Mouse (Mus musculus): ENCODE data around the gene Ttll11.
A peak's percentile ranks its signal among the peaks of the same experiment; 100 is the strongest.

Gene Ttll11

DNA sequence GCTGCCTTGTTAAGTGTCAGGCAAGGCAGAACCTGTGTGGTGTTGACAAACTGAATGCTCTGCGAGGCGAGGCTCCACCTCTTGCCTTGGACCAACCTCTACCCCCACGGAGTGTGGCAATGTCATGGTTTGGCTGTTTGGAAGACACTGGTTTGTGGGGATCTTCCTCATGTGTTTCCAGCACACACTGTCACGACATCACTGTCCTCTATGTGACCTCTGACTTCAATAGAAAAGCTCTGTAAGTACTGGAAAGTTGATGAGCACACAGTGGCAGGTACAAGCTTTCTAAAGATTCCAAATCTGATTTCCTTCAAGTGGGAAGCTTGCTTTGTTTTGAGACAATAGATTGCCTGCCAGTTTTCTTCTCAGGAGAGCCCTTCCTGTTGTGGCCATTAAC lies 126.7 kb downstream of the Ttll11 start:
- DNase-seq (ENCODE audit: low spot score in 2 of 2), result no peak

DNA sequence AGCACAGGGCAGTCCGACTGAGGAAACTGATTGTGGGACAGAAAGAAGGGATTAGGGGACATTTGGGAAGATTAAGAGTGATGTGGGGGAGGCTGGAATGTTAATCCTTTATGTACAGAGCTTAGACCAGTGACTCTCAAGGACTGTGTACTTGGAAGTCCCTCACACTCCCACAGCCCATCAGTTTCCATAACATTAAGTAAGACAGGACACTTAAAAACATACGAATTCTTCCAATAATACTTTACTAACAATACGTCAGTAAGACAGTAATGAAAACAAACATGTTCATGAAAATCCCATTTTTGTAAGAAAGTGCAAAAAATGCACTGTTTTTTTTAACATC lies 127.6 kb downstream of the Ttll11 start:
- no peak for DNase-seq (ENCODE audit: low spot score in 2 of 2)

DNA sequence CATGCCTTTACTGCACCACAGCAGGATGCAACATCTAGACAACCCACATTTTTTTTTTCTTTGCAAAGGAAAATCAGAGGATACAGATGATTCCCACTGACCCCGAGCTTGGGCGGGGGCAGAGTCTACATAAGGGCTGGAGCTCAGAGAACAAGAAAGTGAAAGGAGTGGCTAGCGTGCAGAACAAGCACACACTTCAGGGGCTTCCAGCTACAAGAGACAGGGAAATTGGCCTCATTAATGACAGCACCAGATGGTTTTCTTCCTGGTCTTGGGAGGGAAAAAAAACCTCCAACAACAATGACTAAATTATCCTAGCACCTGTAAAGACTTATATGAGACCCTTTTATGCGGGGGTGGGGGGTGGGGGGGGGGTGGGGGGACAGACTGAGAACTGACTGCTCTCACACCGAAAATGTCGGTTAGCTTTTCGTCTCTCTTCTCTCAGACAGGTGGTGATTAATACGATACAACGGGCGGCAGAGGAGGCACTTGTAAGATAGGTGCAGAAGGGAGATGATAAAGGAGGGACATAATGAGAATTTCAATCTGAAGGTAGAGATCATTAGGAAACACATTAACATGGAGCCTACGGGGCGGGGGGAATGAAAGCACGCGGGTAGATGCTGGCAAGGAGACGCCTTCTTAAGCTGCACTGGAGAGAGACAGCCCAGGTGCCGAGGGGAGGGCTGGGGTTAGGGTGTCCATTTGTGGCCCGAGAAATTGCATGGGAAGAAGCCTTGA lies 128.1 kb downstream of the Ttll11 start:
- no peak for DNase-seq (ENCODE audit: low spot score in 2 of 2)

DNA sequence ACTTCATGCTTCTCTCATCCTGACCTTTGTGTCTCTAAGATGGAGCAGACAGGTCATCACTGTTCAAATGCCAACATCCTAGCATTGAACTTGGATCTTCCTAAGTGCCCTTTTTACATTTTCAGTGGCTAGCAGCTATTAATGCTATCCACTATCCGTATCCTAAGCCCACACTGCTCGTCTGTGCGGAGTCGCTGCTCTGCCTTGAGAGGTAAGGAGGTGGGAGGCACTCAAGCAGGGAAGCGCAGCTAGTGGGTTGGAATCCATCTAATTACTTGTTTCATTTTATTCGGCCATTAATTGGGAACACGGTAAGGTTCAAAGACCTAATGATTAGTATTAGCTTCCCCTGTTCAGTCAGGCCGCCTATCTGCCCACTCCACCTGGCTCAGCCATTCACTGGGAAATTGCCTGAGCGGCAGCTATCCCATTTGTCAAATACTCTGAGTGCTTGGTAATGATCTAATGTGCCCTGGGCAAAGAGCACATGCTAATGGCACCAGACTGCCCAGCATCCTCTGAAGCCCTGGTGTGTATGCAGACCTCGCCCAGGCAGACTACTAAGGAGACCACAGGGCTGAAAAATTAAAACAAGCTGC lies 130.0 kb downstream of the Ttll11 start:
- no peak for DNase-seq (ENCODE audit: low spot score in 2 of 2)

DNA sequence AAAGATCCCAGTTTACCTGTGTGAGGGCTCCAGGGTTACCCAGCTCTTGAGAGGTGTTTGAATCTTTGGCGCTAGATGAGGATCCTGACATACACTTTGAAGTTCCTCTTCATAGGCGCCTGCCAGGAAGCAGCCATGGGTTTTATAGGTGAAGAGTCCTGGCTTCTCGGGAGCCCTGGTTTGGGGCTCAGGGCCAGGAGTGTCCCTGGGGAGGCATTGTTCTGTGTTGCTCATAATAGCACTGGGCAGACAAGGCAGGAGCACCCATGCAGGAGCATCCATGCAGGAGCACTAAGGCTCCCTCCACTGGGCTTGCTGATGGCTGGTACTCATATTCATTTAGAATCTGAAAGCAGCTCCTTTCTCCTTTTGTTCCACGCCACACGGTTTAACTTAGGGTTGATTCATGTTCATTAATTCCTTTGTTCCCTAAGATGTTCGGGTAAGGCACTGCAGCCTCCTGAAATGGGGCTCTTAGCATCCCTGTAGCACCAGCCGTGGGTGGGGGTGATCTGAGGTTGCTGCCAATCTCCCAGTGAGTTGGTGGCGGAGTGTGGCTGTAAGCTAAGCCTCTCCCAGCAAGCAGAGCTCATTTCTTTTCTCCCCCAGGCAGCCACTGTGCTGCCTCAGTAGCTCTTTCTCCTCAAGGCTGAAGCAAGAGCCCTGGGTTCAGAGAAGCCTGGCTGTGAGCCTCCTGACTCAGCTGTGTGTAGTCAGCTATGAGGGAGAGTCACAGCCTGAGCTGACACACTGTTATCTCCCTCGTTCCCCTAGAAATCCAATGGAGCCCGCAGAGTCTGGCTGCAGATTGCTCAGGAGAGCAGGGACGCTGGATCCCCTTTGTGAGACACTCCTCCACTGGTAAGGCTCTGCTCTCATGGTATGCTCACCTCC lies 133.9 kb downstream of the Ttll11 start:
- no peak for DNase-seq (ENCODE audit: low spot score in 2 of 2)

DNA sequence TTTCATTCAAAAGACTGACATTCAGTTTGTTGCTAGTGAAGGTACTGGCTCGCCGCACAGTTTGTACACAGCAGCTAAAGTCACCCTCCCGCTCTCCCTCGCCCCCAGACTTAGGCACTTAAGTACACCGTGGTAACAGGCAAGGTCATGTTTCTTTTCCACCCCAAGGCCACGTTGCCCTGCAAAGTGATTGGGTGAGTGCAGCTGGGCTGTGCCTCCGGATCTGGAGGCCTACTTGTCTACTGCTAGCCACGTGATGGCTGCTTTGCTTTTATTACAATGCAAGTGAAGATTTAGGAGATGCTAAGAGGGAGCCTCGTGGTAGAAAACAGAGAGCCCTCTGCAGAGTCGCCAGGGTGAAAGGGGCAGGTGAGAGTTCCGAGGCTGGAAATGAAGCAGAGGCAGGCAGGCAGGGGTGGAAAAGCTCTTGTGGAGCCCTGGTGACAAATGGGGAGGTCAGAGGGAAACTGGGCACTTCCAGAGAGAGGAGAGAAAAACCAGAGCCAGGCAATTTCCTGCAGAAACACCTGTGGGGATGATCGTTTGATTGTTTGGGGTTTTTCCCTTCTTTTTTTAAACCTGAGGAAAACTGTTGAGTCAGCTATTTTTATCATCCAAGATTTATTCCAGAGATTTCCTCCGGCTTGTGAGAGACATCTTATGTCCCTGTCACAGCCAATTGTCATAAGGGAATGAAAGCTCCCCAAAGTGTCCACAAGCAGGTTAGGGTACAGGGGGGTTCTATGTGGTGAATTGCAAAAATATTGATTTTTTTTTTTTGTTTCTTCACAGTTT lies 135.6 kb downstream of the Ttll11 start:
- DNase-seq (ENCODE audit: low spot score in 2 of 2), result no peak

DNA sequence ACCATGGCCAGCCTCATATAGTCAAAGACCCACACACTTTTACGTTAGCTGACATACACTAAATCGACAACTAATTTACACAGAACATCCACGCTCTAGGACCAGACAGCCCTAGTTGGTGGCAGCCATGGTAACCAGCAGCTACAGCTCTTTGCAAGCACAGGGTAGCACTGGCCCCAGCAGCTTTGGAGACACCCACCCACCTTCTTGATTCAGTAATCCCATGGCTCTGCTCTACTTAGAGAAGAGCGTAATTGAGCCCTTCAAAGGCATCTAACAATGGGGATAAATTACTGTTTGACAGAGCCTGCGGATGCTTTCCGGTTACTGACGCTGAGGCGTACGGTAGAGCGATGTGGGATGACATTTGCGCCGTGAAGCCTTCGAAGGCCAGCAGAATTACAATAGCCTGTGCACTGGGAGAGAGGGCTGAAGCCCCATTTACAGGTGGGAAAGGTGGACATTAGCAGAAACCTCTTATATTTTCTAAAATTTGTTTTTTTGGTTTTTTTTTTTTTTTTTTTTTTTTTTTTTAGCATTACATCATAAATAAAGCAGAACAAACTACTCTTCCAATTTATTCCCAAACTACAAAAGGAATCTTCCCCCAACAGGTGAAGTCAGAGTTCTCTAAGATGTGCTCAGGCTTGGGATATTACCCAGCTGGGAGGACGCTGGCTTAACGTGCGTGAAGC lies 136.8 kb downstream of the Ttll11 start:
- DNase-seq (ENCODE audit: low spot score in 2 of 2), result no peak

DNA sequence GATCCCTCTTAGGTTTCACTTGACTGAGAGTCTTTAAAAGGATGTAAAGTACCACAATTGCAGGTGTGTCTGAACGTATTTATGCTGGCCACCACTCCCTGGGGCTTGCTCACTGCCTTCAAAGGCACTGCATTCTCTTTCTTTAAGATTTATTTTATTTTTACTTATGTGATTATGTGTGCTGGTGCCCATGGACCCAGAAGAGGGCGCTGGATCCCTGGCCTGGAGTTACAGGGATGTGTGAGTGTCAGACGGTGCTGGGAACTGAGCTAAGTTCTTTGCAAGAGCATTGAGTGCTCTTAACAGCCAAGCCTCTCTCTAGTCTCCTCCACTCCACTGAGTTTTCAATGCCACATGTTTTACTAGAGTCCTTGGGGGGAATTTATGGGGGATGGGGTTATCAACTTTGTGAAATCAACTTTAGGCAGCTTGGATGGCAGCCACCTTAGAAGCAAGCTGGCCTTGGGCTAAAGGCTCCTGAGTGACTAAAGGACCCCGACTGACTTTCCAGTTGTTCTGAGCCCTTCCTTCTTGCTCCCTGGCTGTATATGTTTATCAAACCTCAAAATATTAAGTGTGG lies 137.8 kb downstream of the Ttll11 start:
- no peak for DNase-seq (ENCODE audit: low spot score in 2 of 2)

DNA sequence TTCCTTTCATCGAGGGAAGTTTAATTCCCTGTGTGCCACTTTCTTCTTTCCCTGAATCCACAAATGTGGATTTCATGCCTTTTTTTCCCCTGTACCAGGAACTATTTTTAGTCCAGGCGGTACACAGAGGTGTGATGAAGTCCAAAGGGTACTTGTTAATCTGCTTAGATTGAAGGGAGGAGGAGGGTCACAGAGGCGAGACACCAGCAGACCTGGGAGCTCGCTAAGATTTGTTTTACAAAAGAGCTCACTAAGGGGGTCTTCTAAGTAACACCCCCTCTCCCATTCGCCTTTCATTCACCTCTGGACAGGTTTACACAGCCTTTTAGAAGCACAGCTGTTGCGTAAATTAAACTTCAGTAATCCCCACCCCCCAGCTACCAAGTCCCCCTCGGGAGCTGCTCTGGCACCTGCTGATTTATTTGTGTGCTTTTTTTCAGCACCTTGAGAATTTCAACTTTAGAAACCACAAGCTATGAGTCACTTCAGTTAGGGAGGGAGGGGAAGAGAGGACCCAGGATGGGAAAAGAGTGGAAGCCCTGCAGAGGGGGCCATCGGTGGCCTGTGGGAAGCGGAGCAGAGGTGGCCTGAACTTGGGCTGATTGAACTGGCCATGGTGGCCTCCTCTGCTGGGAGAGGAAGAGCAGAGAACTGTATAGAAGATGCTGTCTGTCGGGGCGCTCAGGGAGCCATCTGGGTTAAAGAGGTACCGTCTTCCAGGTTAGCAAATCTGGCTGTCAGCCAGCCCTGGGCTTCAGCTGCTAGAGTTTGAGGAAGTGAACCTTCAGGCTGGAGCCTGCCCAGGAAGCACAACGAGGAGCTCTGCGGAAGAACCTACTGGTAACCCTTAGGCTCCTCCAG lies 138.5 kb downstream of the Ttll11 start:
- DNase-seq (ENCODE audit: low spot score in 2 of 2), result peak in 1 of 2 experiments; percentile 76

DNA sequence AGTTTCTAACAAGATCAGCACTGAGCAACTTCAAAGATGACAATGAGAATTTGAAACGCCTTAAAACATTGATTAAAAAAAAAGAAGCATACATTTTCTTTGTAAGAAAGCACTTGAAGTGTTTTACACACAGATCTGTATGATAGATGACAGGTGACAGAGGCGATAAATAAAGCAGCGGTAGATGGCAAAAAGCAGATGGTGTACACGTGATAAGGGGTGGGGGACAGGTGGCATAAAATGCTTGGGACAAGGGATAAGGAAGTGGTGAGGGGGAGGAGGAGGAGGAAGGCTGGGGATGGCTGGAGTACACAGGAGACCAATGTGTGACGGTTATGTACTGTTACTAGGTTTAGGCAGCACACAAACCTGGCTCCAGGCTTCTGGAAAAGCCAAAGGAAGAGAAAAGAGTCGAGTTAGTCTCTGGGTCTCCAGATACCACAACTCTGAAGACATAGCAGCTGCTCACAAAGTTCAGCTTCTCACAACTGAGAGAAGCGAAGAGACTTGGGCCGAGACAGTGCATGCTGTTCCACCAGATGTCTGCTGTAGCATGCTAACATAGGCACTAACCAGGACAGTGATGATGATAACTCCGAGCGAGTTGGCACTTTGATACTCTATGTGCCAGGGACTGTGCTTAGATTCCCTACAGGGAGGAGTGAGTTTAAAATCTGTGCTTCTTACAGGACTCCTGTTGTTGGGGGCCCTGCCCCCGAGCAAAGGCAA lies 140.8 kb downstream of the Ttll11 start:
- DNase-seq (ENCODE audit: low spot score in 2 of 2), result no peak

DNA sequence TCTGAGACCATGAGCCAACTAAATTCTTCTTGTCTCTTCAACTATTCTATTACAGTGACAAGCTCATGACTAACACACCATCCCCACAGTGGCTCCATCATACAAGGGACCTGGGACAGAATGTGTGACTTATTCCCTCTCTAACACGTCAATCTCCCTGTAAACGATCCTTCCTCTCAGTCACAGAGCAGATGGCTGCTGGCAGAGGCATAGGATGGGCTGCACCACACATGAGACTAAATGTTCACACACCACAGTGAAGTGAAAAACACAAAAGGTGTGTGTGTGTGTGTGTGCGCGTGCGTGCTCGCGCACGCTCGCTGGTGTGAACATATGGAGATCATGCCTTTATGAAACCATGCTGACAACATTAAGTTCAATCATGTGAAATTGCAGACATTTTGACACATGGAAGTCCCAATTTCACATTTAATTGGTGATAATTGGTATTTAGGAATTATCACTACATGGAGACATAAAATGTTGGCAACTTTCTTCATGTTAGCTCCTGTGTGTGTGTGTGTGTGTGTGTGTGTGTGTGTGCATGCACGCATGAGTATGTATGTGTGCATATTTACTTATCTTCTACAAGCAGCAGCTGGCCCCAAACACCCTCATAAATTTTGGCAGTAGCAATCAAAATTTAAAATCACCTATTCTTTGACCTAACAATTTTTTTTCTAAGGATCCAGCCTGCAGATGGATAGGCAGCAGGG lies 145.4 kb downstream of the Ttll11 start:
- DNase-seq (ENCODE audit: low spot score in 2 of 2), result no peak

DNA sequence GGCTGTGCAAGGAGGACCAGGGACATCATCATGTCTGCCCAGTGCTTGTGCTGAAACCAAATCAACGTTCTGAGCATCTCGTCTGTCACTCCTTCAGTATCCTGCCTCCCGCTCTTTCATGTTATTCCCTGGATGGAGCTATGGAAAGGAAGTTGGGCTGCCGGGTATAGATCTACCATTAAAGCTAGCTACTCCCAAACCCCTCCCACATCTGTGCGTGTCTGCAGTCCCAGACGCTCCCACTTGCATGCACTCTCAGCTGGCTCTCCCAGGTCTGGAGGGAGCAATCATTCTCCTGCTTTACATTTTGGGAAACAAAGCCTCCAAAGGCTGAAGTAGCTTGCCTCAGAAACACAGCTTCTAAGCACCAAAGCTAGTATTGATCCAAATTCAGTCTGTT lies 146.2 kb downstream of the Ttll11 start:
- DNase-seq (ENCODE audit: low spot score in 2 of 2), result no peak

DNA sequence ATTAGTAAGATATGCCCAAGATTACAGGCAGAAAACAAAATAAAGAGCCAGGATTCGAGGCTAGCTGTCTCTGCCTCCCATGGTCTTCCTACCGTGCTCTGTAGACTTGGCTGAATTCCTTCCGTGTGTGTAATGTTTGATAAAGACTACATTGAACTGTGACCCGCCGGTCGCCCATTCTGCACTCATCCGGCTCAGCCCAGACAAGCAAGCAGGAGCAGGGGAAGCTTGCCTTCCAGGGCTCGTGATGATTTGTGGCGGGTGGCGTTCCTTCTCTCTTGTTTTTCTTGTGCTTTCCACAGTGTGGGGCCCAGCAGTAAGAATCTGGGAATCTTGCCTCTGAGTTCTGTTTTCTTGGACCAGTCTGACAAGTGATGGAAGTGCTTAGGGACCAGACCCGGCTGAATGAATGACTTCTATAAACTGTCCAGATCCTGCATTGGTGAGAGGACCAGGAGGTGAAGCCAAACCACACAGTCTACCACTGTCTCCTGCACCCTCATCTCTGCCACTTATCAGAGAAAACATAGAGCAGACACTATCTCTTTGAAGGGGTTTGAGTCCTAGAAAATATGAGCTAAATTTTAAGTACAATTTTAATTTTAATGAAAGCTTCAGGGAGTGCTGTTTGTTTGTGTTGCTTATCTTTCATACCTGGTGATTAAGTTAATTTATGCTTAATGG lies 146.8 kb downstream of the Ttll11 start:
- peak in 1 of 2 experiments; percentile 29 for DNase-seq (ENCODE audit: low spot score in 2 of 2)

DNA sequence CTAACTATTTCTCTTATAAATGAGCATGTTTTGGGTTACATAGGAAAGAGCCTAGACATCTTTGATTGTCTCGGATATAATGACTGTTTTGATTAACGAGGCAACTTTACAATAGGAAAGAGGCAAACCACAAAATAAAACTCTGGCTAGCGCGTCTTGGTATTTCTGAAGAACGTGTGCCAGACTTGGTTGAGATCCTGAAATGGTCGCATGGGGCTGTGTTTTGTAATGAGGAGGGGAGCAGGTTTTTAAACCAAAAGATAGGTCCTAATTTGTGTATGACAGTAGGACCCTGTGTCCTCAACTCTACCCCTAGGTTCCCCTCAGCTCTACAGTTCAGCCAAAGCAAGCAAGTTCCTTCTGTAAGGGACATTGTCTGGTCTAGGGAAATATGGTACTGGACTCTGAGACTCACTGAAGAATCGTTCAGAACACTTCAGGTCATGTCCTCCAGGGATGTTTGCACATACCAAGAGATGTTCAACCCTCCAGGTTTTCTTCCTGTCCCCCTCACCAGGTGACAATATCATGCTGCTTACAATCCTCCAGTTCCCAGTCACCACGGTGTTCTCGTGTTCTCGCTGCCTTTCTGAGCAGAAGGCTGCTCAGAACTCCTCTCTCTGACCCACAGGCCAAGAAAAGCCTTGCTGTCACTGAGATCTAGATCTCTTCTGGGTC lies 147.7 kb downstream of the Ttll11 start:
- DNase-seq (ENCODE audit: low spot score in 2 of 2), result no peak

DNA sequence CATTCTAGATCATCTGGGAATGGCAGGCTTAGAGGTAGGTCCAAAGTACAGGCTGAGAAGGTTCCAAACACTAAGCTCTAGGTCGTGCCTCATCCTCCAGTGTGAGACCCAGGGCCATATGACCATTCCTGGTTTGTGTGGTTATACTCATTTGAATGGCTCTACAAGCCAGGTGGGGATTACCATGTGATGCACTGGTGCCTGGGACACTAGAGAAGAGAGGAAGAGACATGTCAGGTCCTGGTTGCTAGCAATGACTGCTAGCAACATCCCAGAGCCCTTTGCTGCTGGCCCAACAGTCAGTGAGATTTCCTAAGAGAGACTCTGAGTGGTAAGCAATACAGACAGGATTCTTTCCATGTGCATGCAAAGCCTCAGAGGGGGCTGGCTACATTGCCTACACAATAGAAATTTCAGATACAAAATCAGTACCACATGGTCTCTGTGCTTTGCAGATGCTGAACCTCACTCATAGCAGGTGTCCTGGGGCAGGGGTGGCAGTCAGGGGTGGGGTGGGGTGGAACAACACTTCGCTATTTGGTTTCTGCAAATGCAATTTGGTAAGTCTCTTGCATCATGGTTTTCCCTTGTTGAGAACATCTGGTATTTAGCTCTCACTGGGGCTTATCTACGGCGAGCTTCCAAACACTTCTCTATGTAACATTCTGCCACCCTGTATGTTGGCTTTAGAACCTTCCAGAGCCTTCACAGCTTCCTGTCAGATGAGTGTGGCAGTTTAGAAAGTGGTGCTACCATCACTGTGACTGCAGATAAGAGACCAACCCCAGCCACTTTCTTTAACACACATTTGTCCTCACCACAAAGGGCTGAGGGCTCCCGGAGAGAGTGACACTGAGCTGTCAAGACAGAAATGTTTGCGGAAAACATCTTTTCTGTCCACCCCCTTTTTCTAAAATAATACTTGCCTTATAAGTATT lies 148.5 kb downstream of the Ttll11 start:
- DNase-seq (ENCODE audit: low spot score in 2 of 2), result no peak

DNA sequence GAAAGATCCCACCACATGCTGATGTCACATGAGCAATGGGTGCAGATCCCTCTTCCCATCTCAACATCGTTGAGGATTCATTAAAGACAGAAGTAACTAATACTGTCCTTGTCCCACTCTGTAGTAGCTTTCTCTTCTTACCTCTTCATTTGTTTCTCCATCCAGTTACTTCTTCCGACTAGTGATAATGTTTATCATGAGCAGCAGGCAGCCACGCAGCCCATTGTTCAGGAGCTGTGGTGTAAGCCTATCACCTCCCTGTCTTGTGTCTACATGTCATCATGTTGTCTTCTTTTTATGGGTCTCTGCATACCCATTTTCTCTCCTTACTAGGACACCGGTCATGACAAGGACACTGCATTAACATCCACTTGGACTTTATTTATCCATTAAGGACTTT lies 150.6 kb downstream of the Ttll11 start:
- no peak for DNase-seq (ENCODE audit: low spot score in 2 of 2)
